Mouse (Mus musculus): Measurements from ENCODE around the gene Vamp8. TPM values are rescaled to one million over a fixed set of nuclear protein-coding genes. Genes with fewer than 3 reads are reported as not detected.

Vamp8 gene
- polyA plus RNA-seq, 1 experiment from 2014 or later, result 241 TPM

- Histone ChIP-seq H3K27ac (no peak overlapping the region; the same call in 1 of the 2 replicates), H3K27me3 (ENCODE audit: insufficient read depth, low read length) (no peaks in the 10 kb centered on the region), H3K4me3 (replicated peaks; ENCODE audit: low read depth, low read length) (no peak overlapping the region), H3K36me3 (ENCODE audit: insufficient read depth, low read length) (peaks cover 42% of the 10 kb centered on the region), H3K4me1 (replicated peaks; ENCODE audit: insufficient read depth, low read length) (no peaks in the 10 kb centered on the region), H3K9ac (ENCODE audit: low read depth, low read length) (no peak overlapping the region), H3K4me2 (ENCODE audit: low read length) (no peak overlapping the region), H3K9me3 (replicated peaks; ENCODE audit: low read length) (no peaks in the 10 kb centered on the region)
- WGBS, result 33% methylated on average over 5 of the region's 5 CpGs
- DNase-seq (ENCODE audit: low spot score) (no peak), ATAC-seq (replicated peaks; ENCODE audit: low FRiP score, low read depth) (peak; percentile 45)
- 0 out of 2 replicates have a peak, but pooled peaks have one; percentile 1 for TF ChIP-seq CTCF (IDR thresholded peaks at IDR 0.05; ENCODE audit: low read depth)
These were observed 40.8 kb upstream of the Vamp8 start for GRCm38 (mm10) chr6:72430989-72431921.

- peaks cover 44% of the 10 kb centered on the region for H3K36me3 ChIP-seq (ENCODE audit: insufficient read depth, low read length)
- H3K4me1 ChIP-seq (replicated peaks; ENCODE audit: insufficient read depth, low read length), result no peaks in the 10 kb centered on the region
- no peak overlapping the region for H3K4me3 ChIP-seq (replicated peaks; ENCODE audit: low read depth, low read length)
- 83% methylated on average over 21 of the region's 21 CpGs for WGBS
- H3K27ac ChIP-seq, result no peak overlapping the region
- H3K27me3 ChIP-seq (ENCODE audit: insufficient read depth, low read length), result no peaks in the 10 kb centered on the region
- H3K9ac ChIP-seq (ENCODE audit: low read depth, low read length), result no peak overlapping the region
- DNase-seq (ENCODE audit: low spot score), result no peak
- H3K9me3 ChIP-seq (replicated peaks; ENCODE audit: low read length), result no peaks in the 10 kb centered on the region
- TF ChIP-seq CTCF (IDR thresholded peaks at IDR 0.05; ENCODE audit: low read depth), result no peak
- H3K4me2 ChIP-seq (ENCODE audit: low read length), result no peak overlapping the region
- no peak for ATAC-seq (replicated peaks; ENCODE audit: low FRiP score, low read depth)
These were observed 38.7 kb upstream of the Vamp8 start for GRCm38 (mm10) chr6:72429061-72429842.

GRCm38 (mm10) chr6:72428036-72428435, 37.5 kb upstream of the Vamp8 start:
- ATAC-seq (replicated peaks; ENCODE audit: low FRiP score, low read depth), result peak; percentile 73
- no peaks in the 10 kb centered on the region for H3K27me3 ChIP-seq (ENCODE audit: insufficient read depth, low read length)
- H3K9me3 ChIP-seq (replicated peaks; ENCODE audit: low read length), result no peaks in the 10 kb centered on the region
- WGBS, result 17% methylated on average over 8 of the region's 8 CpGs
- no peak overlapping the region for H3K9ac ChIP-seq (ENCODE audit: low read depth, low read length)
- TF ChIP-seq CTCF (IDR thresholded peaks at IDR 0.05; ENCODE audit: low read depth), result peak; percentile 88
- peak; percentile 86 for DNase-seq (ENCODE audit: low spot score)
- H3K4me3 ChIP-seq (replicated peaks; ENCODE audit: low read depth, low read length), result no peak overlapping the region
- no peaks in the 10 kb centered on the region for H3K4me1 ChIP-seq (replicated peaks; ENCODE audit: insufficient read depth, low read length)
- H3K4me2 ChIP-seq (ENCODE audit: low read length), result no peak overlapping the region
- H3K36me3 ChIP-seq (ENCODE audit: insufficient read depth, low read length), result peaks cover 48% of the 10 kb centered on the region
- no peak overlapping the region for H3K27ac ChIP-seq

GRCm38 (mm10) chr6:72425646-72426045, 35.1 kb upstream of the Vamp8 start:
- WGBS, result 95% methylated on average over 11 of the region's 11 CpGs

GRCm38 (mm10) chr6:72420901-72421300, 30.4 kb upstream of the Vamp8 start:
- no peak for ATAC-seq (replicated peaks; ENCODE audit: low FRiP score, low read depth)
- Histone ChIP-seq H3K27ac (no peak overlapping the region), H3K4me1 (replicated peaks; ENCODE audit: insufficient read depth, low read length) (no peaks in the 10 kb centered on the region), H3K4me3 (replicated peaks; ENCODE audit: low read depth, low read length) (no peak overlapping the region), H3K9ac (ENCODE audit: low read depth, low read length) (no peak overlapping the region), H3K9me3 (replicated peaks; ENCODE audit: low read length) (no peaks in the 10 kb centered on the region), H3K4me2 (ENCODE audit: low read length) (no peak overlapping the region), H3K27me3 (ENCODE audit: insufficient read depth, low read length) (no peaks in the 10 kb centered on the region), H3K36me3 (ENCODE audit: insufficient read depth, low read length) (peaks cover 45% of the 10 kb centered on the region)
- 93% methylated on average over 10 of the region's 10 CpGs for WGBS
- no peak for TF ChIP-seq CTCF (IDR thresholded peaks at IDR 0.05; ENCODE audit: low read depth)
- DNase-seq (ENCODE audit: low spot score), result no peak

More at GRCm38 (mm10) chr6:72425646-72426045, 35.1 kb upstream of the Vamp8 start:
- H3K4me3 ChIP-seq (replicated peaks; ENCODE audit: low read depth, low read length), result no peak overlapping the region
- no peak overlapping the region for H3K4me2 ChIP-seq (ENCODE audit: low read length)
- no peaks in the 10 kb centered on the region for H3K27me3 ChIP-seq (ENCODE audit: insufficient read depth, low read length)
- TF ChIP-seq CTCF (IDR thresholded peaks at IDR 0.05; ENCODE audit: low read depth), result no peak
- no peak for ATAC-seq (replicated peaks; ENCODE audit: low FRiP score, low read depth)
- peaks cover 41% of the 10 kb centered on the region for H3K36me3 ChIP-seq (ENCODE audit: insufficient read depth, low read length)
- no peaks in the 10 kb centered on the region for H3K4me1 ChIP-seq (replicated peaks; ENCODE audit: insufficient read depth, low read length)
- no peak overlapping the region for H3K9ac ChIP-seq (ENCODE audit: low read depth, low read length)
- DNase-seq (ENCODE audit: low spot score), result no peak
- H3K27ac ChIP-seq, result no peak overlapping the region
- H3K9me3 ChIP-seq (replicated peaks; ENCODE audit: low read length), result no peaks in the 10 kb centered on the region

- no peak for TF ChIP-seq CTCF (IDR thresholded peaks at IDR 0.05; ENCODE audit: low read depth)
- Histone ChIP-seq H3K9me3 (replicated peaks; ENCODE audit: low read length) (no peaks in the 10 kb centered on the region), H3K9ac (ENCODE audit: low read depth, low read length) (no peak overlapping the region), H3K4me3 (replicated peaks; ENCODE audit: low read depth, low read length) (no peak overlapping the region), H3K4me1 (replicated peaks; ENCODE audit: insufficient read depth, low read length) (no peaks in the 10 kb centered on the region; the same call in 1 of the 2 replicates), H3K27ac (no peak overlapping the region), H3K36me3 (ENCODE audit: insufficient read depth, low read length) (peaks cover 35% of the 10 kb centered on the region), H3K4me2 (ENCODE audit: low read length) (no peak overlapping the region), H3K27me3 (ENCODE audit: insufficient read depth, low read length) (no peaks in the 10 kb centered on the region)
- ATAC-seq (replicated peaks; ENCODE audit: low FRiP score, low read depth), result no peak
- 90% methylated on average over 1 of the region's 1 CpGs for WGBS
- DNase-seq (ENCODE audit: low spot score), result no peak
These were observed 29.3 kb upstream of the Vamp8 start for GRCm38 (mm10) chr6:72419806-72420205.
